Mouse (Mus musculus): ENCODE measurements around the gene Selenok.

DNA sequence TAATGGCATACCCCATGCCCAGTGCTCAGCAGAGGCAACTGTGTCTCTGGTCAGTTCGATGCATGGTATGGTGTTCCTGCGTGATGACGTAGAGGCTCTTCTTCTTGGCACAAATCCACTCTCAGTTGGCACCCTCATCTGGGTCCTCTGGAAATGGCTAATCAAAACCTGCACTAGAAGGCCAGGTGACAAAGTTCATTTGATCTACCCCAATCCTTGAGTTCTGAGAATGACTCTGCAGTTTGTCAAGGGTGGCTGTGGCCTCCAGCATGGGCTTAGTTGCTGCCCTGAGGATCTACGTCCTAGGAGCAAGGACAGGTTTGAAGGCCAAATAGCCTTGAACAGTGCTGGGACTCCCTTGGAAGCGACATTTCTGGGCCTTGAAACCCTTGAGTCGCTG lies 50.7 kb downstream of the Selenok start:
- TF ChIP-seq CTCF (IDR thresholded peaks at IDR 0.05; ENCODE audit: extremely low read depth, insufficient read length, insufficient replicate concordance, low read depth, low read length) (no peak), POLR2A (IDR thresholded peaks at IDR 0.05; ENCODE audit: low read depth, low read length) (no peak)
